Mouse (Mus musculus): ENCODE results near the gene Dcbld1.

GRCm38 (mm10) chr10:52331007-52331406 lies 97.6 kb downstream of the Dcbld1 start:
- TF ChIP-seq CTCF (IDR thresholded peaks at IDR 0.05; ENCODE audit: low read depth, low read length): peak; percentile 29; the same call in 1 of the 2 replicates
- TF ChIP-seq POLR2A (IDR thresholded peaks at IDR 0.05; ENCODE audit: extremely low read depth, insufficient read depth, low read length): no peak
